ENCODE assay signal across 14 mouse cellular contexts in the genomic region with DNA sequence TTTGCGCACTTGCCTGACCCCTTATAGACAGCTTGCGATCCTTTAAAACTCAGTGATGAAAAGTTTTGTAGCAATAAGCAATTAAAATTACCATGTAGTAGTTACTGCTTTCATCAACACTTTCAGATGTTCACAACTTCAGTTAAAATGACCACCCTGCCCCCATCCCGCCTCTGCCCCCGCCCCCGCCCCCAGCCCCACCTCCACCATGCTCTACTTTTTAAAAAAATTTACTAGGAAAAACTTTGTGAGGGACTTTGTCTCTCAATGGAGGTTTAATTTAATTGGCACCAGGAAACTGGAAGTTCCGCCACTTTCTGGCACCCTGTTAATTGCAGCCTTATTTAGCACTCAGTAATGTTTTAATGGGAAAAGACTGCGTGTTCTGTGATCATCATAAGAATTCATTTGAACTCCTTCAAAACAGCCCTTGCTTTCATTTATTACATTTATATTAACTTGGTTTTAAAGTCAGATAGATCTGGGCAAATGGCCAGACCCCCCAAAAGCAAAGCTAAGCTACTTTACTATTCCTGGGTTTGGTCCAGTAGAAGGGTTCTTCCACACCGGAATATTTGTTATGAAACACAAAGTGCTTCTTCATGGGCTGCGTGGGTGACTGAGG.
DNase-seq lines count a peak whose midpoint lies in the region; ATAC-seq and TF ChIP-seq lines count a peak whose summit lies in the region.
"Had no signal": no experiment of that assay in that cellular context is flagged by ENCODE, and none has a peak within 500 bp of the region (broad histone marks: within the 10 kb centered on the region; RNA-seq: fewer than 3 reads in every experiment).

No protein-coding gene starts in this region.

- no peak overlapping the region for H3K4me2 ChIP-seq in forebrain, embryonic 13.5 days
- H3K4me2 ChIP-seq: embryonic facial prominence, embryonic 15.5 days; heart, embryonic 11.5 days; liver, embryonic 15.5 days had no signal

- peak; percentile 29; the same call in 1 of the 2 replicates for ATAC-seq in forebrain, embryonic 13.5 days

- H3K36me3 ChIP-seq in kidney, adult 2 months (ENCODE audit: control insufficient read depth, insufficient read depth, low read length): peaks cover 8% of the 10 kb centered on the region
- no peaks in the 10 kb centered on the region for H3K36me3 ChIP-seq in forebrain, embryonic 13.5 days (ENCODE audit: poor library complexity, severe bottlenecking)
- H3K36me3 ChIP-seq: embryonic facial prominence, embryonic 15.5 days; hindbrain, embryonic 10.5 days; liver, embryonic 15.5 days had no signal

- H3K9ac ChIP-seq in forebrain, embryonic 13.5 days: no peak overlapping the region
- H3K9ac ChIP-seq: embryonic facial prominence, embryonic 15.5 days; liver, embryonic 15.5 days had no signal

- H3K9me3 ChIP-seq in forebrain, embryonic 13.5 days (replicated peaks): no peaks in the 10 kb centered on the region
- H3K9me3 ChIP-seq: embryonic facial prominence, embryonic 15.5 days; hindbrain, embryonic 10.5 days; liver, embryonic 15.5 days had no signal

- H3K27ac ChIP-seq in kidney, adult 2 months (ENCODE audit: insufficient read depth, low read depth, low read length): no peak overlapping the region; the same call in none of the 2 replicates
- H3K27ac ChIP-seq in forebrain, embryonic 13.5 days: no peak overlapping the region
- H3K27ac ChIP-seq: embryonic facial prominence, embryonic 15.5 days; hindbrain, embryonic 10.5 days; liver, embryonic 15.5 days had no signal

- no peak overlapping the region for H3K4me3 ChIP-seq in kidney, adult 2 months (ENCODE audit: insufficient read depth, low read depth, low read length)
- H3K4me3 ChIP-seq in forebrain, embryonic 13.5 days: no peak overlapping the region
- H3K4me3 ChIP-seq: embryonic facial prominence, embryonic 15.5 days; hindbrain, embryonic 10.5 days; liver, embryonic 15.5 days had no signal

- no peak for TF ChIP-seq POLR2A in kidney, adult 2 months (IDR thresholded peaks at IDR 0.05; ENCODE audit: low read depth, low read length)

- DNase-seq in kidney, adult 2 months: peak; percentile 33
- no peak for DNase-seq in kidney, adult 18-20 months
- peak; percentile 20 for DNase-seq in brain, adult 2 months (ENCODE audit: low read depth, low spot score)
- peak; percentile 21 to 35 for DNase-seq in layer of hippocampus, adult 8-10 months (ENCODE audit: low spot score in 2 of 2)
- no peak for DNase-seq in adrenal gland, postnatal 10 days
- DNase-seq in urinary bladder, postnatal 14 days (ENCODE audit: low spot score): no peak
- DNase-seq in lung, adult 18-20 months: no peak
- DNase-seq: adrenal gland, postnatal 25 days; thymus, adult 2 months had no signal

- H3K4me1 ChIP-seq in kidney, adult 2 months (ENCODE audit: control insufficient read depth, insufficient read depth, low read length): peaks cover 19% of the 10 kb centered on the region
- H3K4me1 ChIP-seq in forebrain, embryonic 13.5 days: no peaks in the 10 kb centered on the region; the same call in 1 of the 2 replicates
- H3K4me1 ChIP-seq: embryonic facial prominence, embryonic 15.5 days; hindbrain, embryonic 10.5 days had no signal

- TF ChIP-seq CTCF in kidney, adult 2 months (conservative IDR thresholded peaks at IDR 0.05; ENCODE audit: insufficient read depth, insufficient read length, low read depth, low read length): no peak

- WGBS in kidney, adult 2 months: 29% methylated on average over 9 of the region's 9 CpGs
- 52% methylated on average over 9 of the region's 9 CpGs for WGBS in forebrain, embryonic 13.5 days

- no peaks in the 10 kb centered on the region for H3K27me3 ChIP-seq in kidney, adult 2 months (replicated peaks; ENCODE audit: control insufficient read depth, insufficient read depth, low read length)
- no peaks in the 10 kb centered on the region for H3K27me3 ChIP-seq in forebrain, embryonic 13.5 days
- H3K27me3 ChIP-seq: embryonic facial prominence, embryonic 15.5 days; liver, embryonic 15.5 days had no signal

Comparison
In these comparisons a context has a peak if more than half of its experiments do, and no peak if none do; other contexts are left out.
1. DNase-seq: peak in kidney, adult 2 months (single experiment), brain, adult 2 months (single experiment) and layer of hippocampus, adult 8-10 months (2 of 2); none in kidney, adult 18-20 months (single experiment), adrenal gland, postnatal 10 days (single experiment), urinary bladder, postnatal 14 days (single experiment) and lung, adult 18-20 months (0 of 2).